Mouse (Mus musculus) hindbrain, postnatal 0 days (tissue): ENCODE results near the gene Ttc3. TPM values are rescaled to one million over a fixed set of nuclear protein-coding genes. Genes with fewer than 3 reads are reported as not detected.
"Not testable (repeated sequence)": the region's sequence is repeated elsewhere in the genome, so short reads cannot be mapped to it uniquely, and the experiment has no call there.

Experiments used
- ATAC-seq: fragments of 200-750 bp; cut with Nextera tagmentation; 2 replicates; pipeline ENCODE4 v1.8.0; 2017; ENCODE audit warnings: mild to moderate bottlenecking, moderate TSS enrichment, moderate library complexity
- DNase-seq: peaks from one replicate; pipeline ENCODE4 v3.0.0-alpha.2; 2015; ENCODE audit warnings: low spot score
- H3K27ac ChIP-seq: fragments of 300-500 bp; sonication (generic); 2 replicates; pipeline ENCODE4 v1.5.1; 2014; ENCODE audit warnings: mild to moderate bottlenecking
- H3K27me3 ChIP-seq: fragments of 300-500 bp; sonication (generic); 2 replicates; pipeline ENCODE4 v1.6.1; 2014; ENCODE audit warnings: low read length, mixed read lengths; ENCODE audit not compliant: insufficient read depth
- H3K36me3 ChIP-seq: fragments of 300-500 bp; sonication (generic); 2 replicates; pipeline ENCODE4 v1.6.1; 2014; ENCODE audit warnings: low read length, mixed read lengths; ENCODE audit not compliant: insufficient read depth
- H3K4me1 ChIP-seq: fragments of 300-500 bp; sonication (generic); 2 replicates; pipeline ENCODE4 v1.6.1; 2014; ENCODE audit warnings: antibody characterized with exemption, low read length, mixed read lengths; ENCODE audit not compliant: insufficient read depth
- H3K4me2 ChIP-seq: fragments of 300-500 bp; sonication (generic); 2 replicates; pipeline ENCODE4 v1.6.1; 2014; ENCODE audit warnings: low read depth, mild to moderate bottlenecking, low read length, moderate library complexity, mixed read lengths
- H3K4me3 ChIP-seq: fragments of 300-500 bp; sonication (generic); 2 replicates; pipeline ENCODE4 v1.5.1; 2014; ENCODE audit warnings: low read length
- H3K9ac ChIP-seq: fragments of 300-500 bp; sonication (generic); replicated peaks from 2 replicates; pipeline ENCODE4 v1.6.1; 2014; ENCODE audit warnings: mild to moderate bottlenecking, low read length, moderate library complexity, mixed read lengths
- H3K9me3 ChIP-seq: fragments of 300-500 bp; sonication (generic); 2 replicates; pipeline ENCODE4 v1.6.1; 2016; ENCODE audit warnings: low read length, mixed read lengths
- CTCF ChIP-seq: IDR thresholded peaks from 2 replicates; pipeline ENCODE4 v1.5.1; 2016; ENCODE audit warnings: antibody characterized with exemption, control low read depth, low read depth
- WGBS: fragments of 180-500 bp; shearing (Covaris S2); extraction: QIAGEN DNeasy Blood & Tissue Kit; methylation state at CpG from one replicate; pipeline ENCODE4 v1.1.7; 2014; 5-methylcytosine and 5-hydroxymethylcytosine counted together
- polyA plus RNA-seq: library from polyadenylated mRNA; unstranded; fragments of >200 nt; fragmentation: Nextera tagmentation; extraction: Ambion mirVana; gene quantifications from 2 replicates; pipeline ENCODE4 v1.2.1, GENCODE M21; 2015
- total RNA-seq: library from RNA; depleted of rRNA; stranded (reverse); fragments of >200 nt; gene quantifications from 2 replicates; pipeline ENCODE4 v1.2.3, GENCODE M21; 2014

The Ttc3 gene
- total and polyA plus RNA-seq, 2 experiments from 2014 or later: 848 to 985 TPM

DNA sequence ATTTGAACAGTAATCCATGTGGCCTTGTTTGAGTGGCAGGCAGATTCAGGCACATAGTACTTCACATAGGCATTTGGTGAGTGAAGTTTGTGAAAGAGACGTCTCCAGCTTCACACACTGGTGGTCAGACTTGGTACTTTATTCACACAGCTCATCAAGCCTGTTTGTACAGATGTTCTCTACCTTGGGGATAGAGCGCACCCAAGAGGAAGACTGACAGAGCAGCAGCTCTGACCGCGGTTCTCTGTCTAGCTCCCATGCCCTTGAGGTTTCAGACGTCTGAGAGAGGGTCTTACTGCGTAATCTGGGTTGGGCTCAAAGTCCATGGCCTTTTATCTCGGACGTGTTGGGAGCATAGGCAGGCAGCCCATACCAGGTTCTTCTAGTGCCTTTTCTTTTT, 78.7 kb downstream of the Ttc3 start:
- DNase-seq: no peak
- Histone ChIP-seq H3K9me3 (no peaks in the 10 kb centered on the region), H3K27ac (no peak overlapping the region), H3K27me3 (no peaks in the 10 kb centered on the region), H3K4me1 (no peaks in the 10 kb centered on the region), H3K4me2 (no peak overlapping the region), H3K9ac (no peak overlapping the region), H3K36me3 (peaks cover 65% of the 10 kb centered on the region), H3K4me3 (no peak overlapping the region)
- TF ChIP-seq CTCF: peak; percentile 7; the same call in 1 of the 2 replicates
- WGBS: 79% methylated on average over 8 of the region's 8 CpGs
- no peak for ATAC-seq

DNA sequence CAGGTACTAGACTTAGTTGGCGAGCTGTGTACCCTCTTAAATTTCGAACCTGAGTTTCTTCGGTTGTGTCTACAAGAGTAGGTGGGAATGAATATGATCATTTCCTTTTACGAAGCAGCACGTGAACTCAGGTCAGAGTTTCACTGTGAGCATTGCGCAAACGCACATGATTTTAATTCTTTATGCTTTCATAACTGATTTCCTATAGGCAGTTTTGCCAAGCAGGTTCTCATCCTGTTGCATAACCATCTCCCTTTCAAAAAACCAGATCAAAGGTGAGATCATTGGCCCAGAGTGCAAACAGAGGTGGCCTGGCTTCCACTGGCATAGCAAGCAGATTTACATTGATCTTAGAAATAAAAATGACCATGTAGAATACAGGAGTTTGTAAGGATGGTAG, 79.2 kb downstream of the Ttc3 start:
- ATAC-seq (no peak), DNase-seq (no peak)
- no peaks in the 10 kb centered on the region for H3K9me3 ChIP-seq
- H3K4me2 ChIP-seq: no peak overlapping the region
- no peak for TF ChIP-seq CTCF
- H3K27ac ChIP-seq: no peak overlapping the region
- peaks cover 70% of the 10 kb centered on the region for H3K36me3 ChIP-seq
- H3K27me3 ChIP-seq: no peaks in the 10 kb centered on the region
- no peak overlapping the region for H3K4me3 ChIP-seq
- WGBS: 97% methylated on average over 7 of the region's 7 CpGs
- no peaks in the 10 kb centered on the region for H3K4me1 ChIP-seq
- H3K9ac ChIP-seq: no peak overlapping the region

DNA sequence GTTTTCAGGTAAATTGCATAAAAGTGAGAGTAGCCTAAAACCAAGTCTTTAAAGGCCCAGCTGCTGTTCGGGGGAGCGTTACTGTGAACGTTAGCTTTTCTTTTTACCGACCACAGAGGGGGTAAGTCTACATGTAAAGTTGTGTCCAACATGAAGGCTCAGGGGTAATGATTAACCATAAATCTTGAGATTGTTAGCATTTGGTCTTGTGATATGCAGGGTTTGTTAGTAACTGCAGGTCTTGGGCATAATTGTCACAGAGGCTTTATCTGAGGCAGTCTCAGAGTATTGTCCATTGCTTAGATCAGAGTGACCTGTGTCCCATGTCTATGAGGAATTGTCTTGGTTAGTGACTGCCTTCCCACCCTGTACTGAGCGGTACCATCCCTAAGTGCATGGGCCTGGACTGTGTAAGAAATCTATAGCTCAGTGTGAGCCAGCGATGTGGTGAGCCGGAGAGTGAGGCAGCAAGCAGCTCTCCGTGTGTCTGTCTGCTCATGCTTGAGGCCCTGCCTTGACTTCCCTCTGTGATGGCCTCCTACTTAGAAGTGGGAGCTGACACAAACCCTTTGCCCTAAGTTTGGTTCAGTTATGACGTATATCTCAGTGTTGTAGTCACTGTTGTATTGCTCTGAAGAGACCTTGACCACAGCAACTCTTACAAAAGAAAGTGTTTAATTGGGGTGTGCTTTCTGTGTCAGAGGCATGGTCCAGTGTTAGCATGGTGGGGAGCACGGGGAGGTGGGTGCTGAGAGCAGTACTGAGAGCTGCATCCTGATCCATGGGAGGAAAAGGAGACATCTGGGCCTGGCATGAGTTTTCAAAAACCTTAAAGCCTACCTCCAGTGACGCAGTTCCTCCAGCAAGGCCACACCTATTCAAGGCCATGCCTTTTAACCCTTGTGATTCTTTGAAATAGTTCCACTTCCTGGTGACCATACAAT, 81.4 kb downstream of the Ttc3 start:
- 90% methylated on average over 11 of the region's 11 CpGs for WGBS
- ATAC-seq: no peak

GRCm38 (mm10) chr16:94452768-94453167, 82.3 kb downstream of the Ttc3 start:
- Histone ChIP-seq H3K27ac (no peak overlapping the region), H3K9ac (no peak overlapping the region), H3K36me3 (peaks cover 77% of the 10 kb centered on the region), H3K9me3 (no peaks in the 10 kb centered on the region), H3K27me3 (no peaks in the 10 kb centered on the region), H3K4me3 (no peak overlapping the region), H3K4me1 (no peaks in the 10 kb centered on the region), H3K4me2 (no peak overlapping the region)
- DNase-seq: no peak
- TF ChIP-seq CTCF: no peak
- ATAC-seq: no peak
- WGBS: 82% methylated on average over 4 of the region's 4 CpGs

More for the DNA sequence above, 81.4 kb downstream of the Ttc3 start:
- Histone ChIP-seq H3K4me2 (no peak overlapping the region), H3K27me3 (no peaks in the 10 kb centered on the region), H3K9me3 (no peaks in the 10 kb centered on the region), H3K4me1 (no peaks in the 10 kb centered on the region), H3K27ac (no peak overlapping the region), H3K36me3 (peaks cover 74% of the 10 kb centered on the region), H3K4me3 (no peak overlapping the region), H3K9ac (no peak overlapping the region)
- TF ChIP-seq CTCF: no peak
- DNase-seq: no peak

DNA sequence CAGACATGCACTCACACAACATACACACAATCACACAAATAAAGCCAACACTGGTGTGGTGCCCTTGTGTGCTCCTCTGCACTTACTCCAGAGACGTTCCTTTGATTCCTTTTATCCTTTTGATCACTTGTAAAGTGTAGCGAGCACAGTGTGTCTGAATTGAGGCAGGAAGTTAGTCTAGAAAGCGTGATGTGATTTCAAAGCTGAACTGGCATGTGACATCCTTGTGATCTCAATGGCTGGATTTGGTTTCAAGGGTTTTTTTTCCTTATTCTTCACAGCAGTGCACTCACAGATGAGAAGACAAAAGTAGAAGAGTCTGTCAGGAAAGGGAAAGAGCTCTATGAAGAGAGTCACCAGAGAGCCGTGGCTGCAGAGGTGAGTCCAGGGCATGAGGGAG, 83.7 kb downstream of the Ttc3 start:
- no peak overlapping the region for H3K27ac ChIP-seq
- no peaks in the 10 kb centered on the region for H3K4me1 ChIP-seq
- no peak overlapping the region for H3K4me3 ChIP-seq
- no peak overlapping the region for H3K9ac ChIP-seq
- TF ChIP-seq CTCF: no peak
- H3K36me3 ChIP-seq: peaks cover 78% of the 10 kb centered on the region
- no peaks in the 10 kb centered on the region for H3K27me3 ChIP-seq
- ATAC-seq (no peak), DNase-seq (no peak)
- H3K4me2 ChIP-seq: no peak overlapping the region
- H3K9me3 ChIP-seq: no peaks in the 10 kb centered on the region
- 63% methylated on average over 4 of the region's 4 CpGs for WGBS

GRCm38 (mm10) chr16:94464067-94464466, 93.6 kb downstream of the Ttc3 start:
- 94% methylated on average over 3 of the region's 3 CpGs for WGBS
- no peak overlapping the region for H3K9ac ChIP-seq
- no peaks in the 10 kb centered on the region for H3K4me1 ChIP-seq
- no peaks in the 10 kb centered on the region for H3K9me3 ChIP-seq
- H3K27me3 ChIP-seq: no peaks in the 10 kb centered on the region
- DNase-seq (no peak), ATAC-seq (no peak)
- H3K36me3 ChIP-seq: peaks cover 77% of the 10 kb centered on the region
- H3K4me2 ChIP-seq: no peak overlapping the region
- H3K4me3 ChIP-seq: no peak overlapping the region
- no peak overlapping the region for H3K27ac ChIP-seq
- TF ChIP-seq CTCF: no peak

- ATAC-seq (no peak), DNase-seq (no peak)
- Histone ChIP-seq H3K27ac (no peak overlapping the region), H3K9me3 (no peaks in the 10 kb centered on the region), H3K36me3 (peaks cover 73% of the 10 kb centered on the region), H3K27me3 (no peaks in the 10 kb centered on the region), H3K9ac (no peak overlapping the region), H3K4me1 (no peaks in the 10 kb centered on the region), H3K4me3 (no peak overlapping the region), H3K4me2 (no peak overlapping the region)
- 93% methylated on average over 4 of the region's 4 CpGs for WGBS
- TF ChIP-seq CTCF: no peak
Measured at GRCm38 (mm10) chr16:94465900-94466299, 95.5 kb downstream of the Ttc3 start.

DNA sequence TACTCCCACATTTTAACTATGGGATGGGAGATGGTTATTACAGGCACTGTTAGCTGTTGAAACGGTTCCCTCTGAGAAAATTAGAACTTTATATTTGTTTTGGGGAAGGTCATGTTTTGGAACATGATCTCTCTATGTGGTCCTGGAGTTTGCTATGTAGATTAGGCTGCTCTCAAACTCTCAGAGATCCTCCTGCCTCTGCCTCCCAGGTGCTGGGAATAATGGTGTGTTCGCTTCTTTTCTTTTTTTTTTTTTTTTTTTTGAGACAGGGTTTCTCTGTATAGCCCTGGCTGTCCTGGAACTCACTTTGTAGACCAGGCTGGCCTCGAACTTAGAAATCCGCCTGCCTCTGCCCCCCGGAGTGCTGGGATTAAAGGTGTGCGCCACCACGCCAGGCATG, 95.9 kb downstream of the Ttc3 start:
- not testable (repeated sequence) for H3K4me2 ChIP-seq, H3K4me3 ChIP-seq, H3K9me3 ChIP-seq, H3K9ac ChIP-seq, H3K27ac ChIP-seq, H3K27me3 ChIP-seq, ATAC-seq, H3K4me1 ChIP-seq, DNase-seq
- WGBS: 97% methylated on average over 7 of the region's 7 CpGs
- H3K36me3 ChIP-seq: peaks cover 69% of the 10 kb centered on the region
